Mouse (Mus musculus): Measurements from ENCODE around the gene Gtpbp2. TPM values are rescaled to one million over a fixed set of nuclear protein-coding genes. Genes with fewer than 3 reads are reported as not detected.

Gtpbp2 gene
- polyA plus RNA-seq, 1 experiment from 2014 or later = 44.9 TPM

DNA sequence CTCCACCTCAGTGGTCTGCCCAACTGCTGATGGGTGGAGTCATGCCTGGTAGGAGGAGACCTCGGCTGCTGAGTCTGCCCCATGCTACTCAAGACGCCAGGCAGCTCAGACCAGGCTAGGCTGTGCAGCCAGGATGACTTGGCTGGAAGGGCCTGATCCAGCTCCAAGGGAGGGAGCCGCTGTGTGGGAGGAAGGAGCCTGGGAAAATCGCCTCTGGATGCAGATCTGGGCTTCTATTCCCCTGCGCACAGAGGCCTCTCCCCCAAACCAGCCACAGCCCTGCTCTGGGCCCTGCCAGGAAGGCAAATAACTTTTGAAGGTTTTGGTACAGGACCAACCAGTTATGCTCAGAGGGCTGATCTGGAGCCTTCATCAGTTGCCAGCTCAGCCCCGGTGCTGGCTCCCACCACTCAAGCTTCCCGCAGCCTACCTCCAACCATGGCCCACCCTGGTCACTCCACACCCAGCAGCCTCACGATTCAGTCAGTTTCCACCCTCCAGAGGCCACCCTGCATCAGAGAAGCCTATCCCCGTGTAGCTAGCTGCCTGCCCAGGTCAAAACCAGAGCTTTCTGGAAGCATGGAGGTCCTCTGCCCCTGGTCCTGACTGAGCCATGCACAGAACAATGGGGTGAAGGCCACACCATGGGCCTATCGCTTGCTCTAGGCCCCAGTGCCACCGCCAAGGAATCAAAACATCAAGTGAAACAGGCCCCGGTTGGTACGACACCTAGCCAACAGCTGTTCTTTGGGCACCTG is 30.9 kb upstream of the Gtpbp2 start:
- whole genome bisulfite sequencing = 86% methylated on average over 13 of the region's 13 CpGs
- Histone ChIP-seq H3K4me1 (replicated peaks) (no peaks in the 10 kb centered on the region), H3K9ac (peak overlapping the region; percentile 19; the same call in 1 of the 2 replicates), H3K4me2 (no peak overlapping the region), H3K36me3 (peaks cover 54% of the 10 kb centered on the region), H3K27ac (no peak overlapping the region), H3K9me3 (no peaks in the 10 kb centered on the region), H3K4me3 (no peak overlapping the region), H3K27me3 (no peaks in the 10 kb centered on the region)
- ATAC-seq (ENCODE audit: low FRiP score) = no peak

- WGBS = 15% methylated on average over 12 of the region's 12 CpGs
- H3K9ac ChIP-seq = no peak overlapping the region
- ATAC-seq (ENCODE audit: low FRiP score) = peak; percentile 60; the same call in 1 of the 2 replicates
- H3K4me2 ChIP-seq = no peak overlapping the region
- H3K27ac ChIP-seq = no peak overlapping the region
- H3K9me3 ChIP-seq = no peaks in the 10 kb centered on the region
- no peaks in the 10 kb centered on the region for H3K27me3 ChIP-seq
- peaks cover 36% of the 10 kb centered on the region for H3K36me3 ChIP-seq
- no peak overlapping the region for H3K4me3 ChIP-seq
- no peaks in the 10 kb centered on the region for H3K4me1 ChIP-seq (replicated peaks)
Observed at GRCm38 (mm10) chr17:46132058-46132718, 28.6 kb upstream of the Gtpbp2 start.

DNA sequence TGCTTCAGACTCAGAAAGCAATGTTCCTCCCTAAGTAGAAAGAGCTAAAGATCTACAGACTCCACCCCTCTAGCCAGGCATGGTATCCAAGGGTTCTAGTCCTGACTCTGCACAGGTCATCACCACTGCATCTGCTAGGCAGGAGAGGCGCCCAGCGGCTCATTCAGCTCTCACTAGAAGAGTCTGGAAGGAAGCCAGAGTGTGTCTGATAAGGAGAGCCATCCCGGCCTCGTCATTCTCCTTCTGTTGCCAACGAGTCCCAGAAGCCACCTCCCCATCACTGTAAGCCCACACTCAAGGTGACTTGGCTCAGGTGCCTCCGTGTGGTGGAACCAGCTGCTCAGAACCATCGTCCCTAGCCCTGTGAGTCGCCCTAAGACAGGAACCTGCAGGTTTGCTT is 28.0 kb upstream of the Gtpbp2 start:
- no peak overlapping the region for H3K9ac ChIP-seq
- WGBS = 72% methylated on average over 8 of the region's 8 CpGs
- no peak overlapping the region for H3K4me3 ChIP-seq
- ATAC-seq (ENCODE audit: low FRiP score) = no peak
- H3K9me3 ChIP-seq = no peaks in the 10 kb centered on the region
- H3K27ac ChIP-seq = no peak overlapping the region
- no peak overlapping the region for H3K4me2 ChIP-seq
- H3K36me3 ChIP-seq = peaks cover 29% of the 10 kb centered on the region
- no peaks in the 10 kb centered on the region for H3K4me1 ChIP-seq (replicated peaks)
- H3K27me3 ChIP-seq = no peaks in the 10 kb centered on the region

DNA sequence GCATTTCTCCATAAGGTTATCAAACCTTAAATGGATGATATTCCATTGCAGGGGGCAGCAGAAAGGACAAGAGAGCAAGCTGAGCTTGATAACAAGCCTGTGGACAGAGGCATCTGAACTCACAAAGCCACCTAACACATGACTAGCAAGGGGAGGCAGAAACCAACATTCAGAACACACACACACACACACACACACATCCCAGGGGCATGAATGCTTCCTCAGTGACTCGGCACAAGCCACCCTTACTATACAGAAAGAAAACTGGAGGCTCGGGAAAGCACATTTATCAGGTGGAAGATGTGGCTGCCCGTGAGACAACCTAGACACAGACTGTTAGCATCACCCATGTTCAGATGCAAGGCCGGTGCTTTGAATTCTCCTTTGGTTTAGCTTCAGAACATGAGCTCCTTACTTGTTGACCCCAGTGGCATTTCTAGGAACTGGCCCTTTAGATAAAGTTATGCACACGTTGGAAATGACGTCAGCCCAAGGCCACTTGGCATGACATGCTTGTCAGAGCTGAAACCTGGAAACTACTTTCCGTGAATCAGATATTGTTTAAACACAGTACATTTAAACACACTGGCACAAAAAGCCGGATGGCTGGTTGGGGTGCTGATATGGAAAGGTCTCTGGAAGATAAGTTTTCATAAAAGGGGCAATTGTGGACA is 22.1 kb upstream of the Gtpbp2 start:
- H3K36me3 ChIP-seq = peaks cover 4% of the 10 kb centered on the region; the same call in 1 of the 2 replicates
- H3K4me3 ChIP-seq = no peak overlapping the region
- 79% methylated on average over 8 of the region's 8 CpGs for WGBS
- no peaks in the 10 kb centered on the region for H3K9me3 ChIP-seq
- H3K4me1 ChIP-seq (replicated peaks) = peaks cover 13% of the 10 kb centered on the region
- H3K9ac ChIP-seq = no peak overlapping the region
- H3K27ac ChIP-seq = no peak overlapping the region
- no peak overlapping the region for H3K4me2 ChIP-seq
- H3K27me3 ChIP-seq = no peaks in the 10 kb centered on the region
- no peak for ATAC-seq (ENCODE audit: low FRiP score)

GRCm38 (mm10) chr17:46139872-46140271 is 21.0 kb upstream of the Gtpbp2 start:
- Histone ChIP-seq H3K27ac (no peak overlapping the region), H3K4me2 (no peak overlapping the region), H3K36me3 (peaks cover 4% of the 10 kb centered on the region; the same call in 1 of the 2 replicates), H3K9me3 (no peaks in the 10 kb centered on the region), H3K4me3 (no peak overlapping the region), H3K27me3 (no peaks in the 10 kb centered on the region), H3K9ac (no peak overlapping the region), H3K4me1 (replicated peaks) (peaks cover 22% of the 10 kb centered on the region)
- no peak for ATAC-seq (ENCODE audit: low FRiP score)
- 89% methylated on average over 3 of the region's 3 CpGs for WGBS

DNA sequence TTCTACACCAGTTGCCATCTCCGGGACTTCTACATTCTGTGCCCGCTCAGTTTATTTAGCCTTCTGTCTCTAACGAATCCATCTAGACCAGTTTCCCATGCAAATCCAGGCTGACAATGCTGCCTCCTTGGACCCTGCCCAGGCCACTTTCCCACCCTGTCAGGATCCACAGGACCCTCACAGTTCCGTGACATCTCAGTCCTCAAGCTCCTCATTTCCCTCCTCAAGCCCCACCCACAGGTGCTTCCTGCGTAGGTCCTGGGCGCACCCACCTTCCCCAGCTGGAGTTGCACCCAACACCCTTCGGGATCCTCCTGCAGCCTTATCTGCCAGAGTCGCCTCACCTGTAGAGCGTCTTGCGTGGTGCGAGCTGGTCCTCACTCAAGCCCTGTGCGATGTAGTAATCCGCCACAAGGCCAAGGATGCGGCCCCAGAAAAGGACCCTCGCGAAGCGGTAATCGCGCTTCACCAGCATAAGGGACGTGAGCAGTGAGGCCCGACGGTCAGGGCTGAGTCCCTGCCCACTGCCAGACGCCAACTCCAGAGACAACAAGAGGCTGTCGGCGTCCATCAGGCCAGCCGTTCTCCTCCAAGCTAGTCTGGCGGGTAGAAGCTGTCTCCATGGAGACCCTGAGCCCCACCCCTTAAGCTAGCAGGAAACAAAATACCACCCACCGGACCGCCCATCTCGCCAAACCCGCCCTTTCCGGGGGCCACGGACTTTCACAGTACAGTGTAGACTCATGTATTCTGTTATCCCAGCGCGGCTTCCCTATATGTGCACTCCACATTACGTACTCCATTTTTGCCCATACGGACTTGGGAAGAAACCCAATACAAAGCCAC is 17.0 kb upstream of the Gtpbp2 start, which contains the start of gene Rsph9:
Gene Rsph9 (minus strand): TSS at position 639 of the 846 bp plus-strand sequence.
- 7% methylated on average over 37 of the region's 37 CpGs for WGBS
- ATAC-seq (ENCODE audit: low FRiP score) = peak; percentile 89
- H3K4me3 ChIP-seq = peak within 1 kb of the TSS; percentile 47
- peak within 1 kb of the TSS; percentile 69 for H3K9ac ChIP-seq
- H3K36me3 ChIP-seq = peaks cover 35% of the 10 kb centered on the region
- no peaks in the 10 kb centered on the region for H3K27me3 ChIP-seq
- H3K4me1 ChIP-seq (replicated peaks) = peaks cover 22% of the 10 kb centered on the region
- no peaks in the 10 kb centered on the region for H3K9me3 ChIP-seq
- H3K27ac ChIP-seq = peak within 1 kb of the TSS; percentile 53; the same call in 1 of the 2 replicates
- H3K4me2 ChIP-seq = peak within 1 kb of the TSS; percentile 67

DNA sequence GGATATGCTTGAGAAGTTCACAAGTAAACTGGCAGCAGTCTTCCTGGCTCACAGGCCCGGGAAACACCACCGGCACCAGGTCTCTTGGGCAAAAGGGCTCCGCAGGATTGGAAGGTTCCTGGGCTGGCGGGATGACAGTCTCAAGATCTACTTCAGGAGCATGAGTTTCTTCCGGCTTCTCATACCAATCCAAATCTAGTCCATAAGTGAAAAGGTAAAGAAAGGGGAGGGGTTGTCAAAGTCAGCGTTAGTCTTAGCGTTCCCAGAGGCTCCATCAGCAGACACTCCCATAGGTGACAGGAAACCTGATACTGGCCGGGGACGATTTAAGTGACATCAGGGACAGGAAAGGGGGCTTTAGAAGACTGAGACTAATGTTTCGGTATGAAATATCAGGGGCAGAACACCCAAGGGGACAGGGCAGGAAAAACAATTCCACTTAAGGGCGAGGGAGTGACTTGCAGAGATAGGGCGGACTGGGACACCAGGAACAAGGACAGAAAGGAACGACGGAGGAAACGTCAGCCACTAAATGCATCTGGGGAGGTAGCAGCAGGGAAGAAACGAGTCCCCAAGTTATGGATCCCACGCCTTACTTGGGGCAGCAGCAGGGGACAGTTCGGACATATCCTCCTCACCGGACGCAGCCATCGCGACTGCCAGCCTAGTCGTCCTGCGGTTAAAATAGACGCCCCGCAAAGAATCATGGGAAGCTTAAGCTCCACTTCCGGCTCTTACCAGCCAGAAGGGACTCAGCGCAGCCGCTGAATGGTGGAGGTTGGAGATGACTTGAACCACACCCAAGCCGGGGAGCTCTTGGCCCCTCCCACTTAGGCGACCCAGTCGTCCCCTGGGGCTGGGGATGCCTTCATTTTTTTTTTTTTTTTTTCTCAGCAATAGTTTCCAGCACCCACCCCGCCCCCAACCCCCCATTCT is 7.7 kb upstream of the Gtpbp2 start, which contains the start of gene Mad2l1bp:
Gene Mad2l1bp (minus strand): TSS at position 707 of the 936 bp plus-strand sequence.
- H3K27ac ChIP-seq = peak within 1 kb of the TSS; percentile 61; the same call in 1 of the 2 replicates

GRCm38 (mm10) chr17:46154336-46154735 is 6.5 kb upstream of the Gtpbp2 start:
- Histone ChIP-seq H3K4me3 (no peak overlapping the region), H3K27ac (no peak overlapping the region), H3K4me2 (no peak overlapping the region), H3K4me1 (replicated peaks) (peaks cover 17% of the 10 kb centered on the region), H3K27me3 (no peaks in the 10 kb centered on the region), H3K9ac (no peak overlapping the region), H3K9me3 (no peaks in the 10 kb centered on the region), H3K36me3 (no peaks in the 10 kb centered on the region)
- ATAC-seq (ENCODE audit: low FRiP score) = no peak
- 96% methylated on average over 3 of the region's 3 CpGs for WGBS

More for the DNA sequence above, 7.7 kb upstream of the Gtpbp2 start, which contains the start of gene Mad2l1bp:
- WGBS = 8% methylated on average over 33 of the region's 33 CpGs
- Histone ChIP-seq H3K36me3 (peaks cover 8% of the 10 kb centered on the region), H3K9ac (peak within 1 kb of the TSS; percentile 81), H3K9me3 (no peaks in the 10 kb centered on the region), H3K27me3 (no peaks in the 10 kb centered on the region), H3K4me1 (replicated peaks) (peaks cover 17% of the 10 kb centered on the region), H3K4me2 (peak within 1 kb of the TSS; percentile 81), H3K4me3 (peak within 1 kb of the TSS; percentile 61)
- ATAC-seq (ENCODE audit: low FRiP score) = peak; percentile 90

- 90% methylated on average over 5 of the region's 5 CpGs for WGBS
Observed at GRCm38 (mm10) chr17:46156680-46157079, 4.2 kb upstream of the Gtpbp2 start.

DNA sequence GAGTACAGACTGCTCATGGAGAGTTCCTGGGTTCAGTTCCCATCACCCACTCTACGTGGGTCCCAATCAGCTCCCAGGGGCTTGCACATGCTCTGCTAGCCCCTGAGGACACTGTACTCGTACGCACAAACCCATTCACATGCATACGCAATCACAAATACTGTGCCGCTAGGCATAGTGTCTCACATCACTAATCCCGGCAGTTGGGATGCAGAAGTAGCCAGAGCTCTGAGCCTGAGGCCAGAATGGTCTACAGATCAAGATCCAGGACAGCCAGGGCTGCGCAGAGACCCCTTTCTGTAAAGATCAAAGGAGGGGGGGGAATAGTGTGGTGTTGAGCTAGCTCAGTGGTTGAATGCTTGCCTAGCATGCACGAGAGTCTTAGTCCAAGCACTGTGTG is 3.7 kb upstream of the Gtpbp2 start:
- 89% methylated on average over 8 of the region's 8 CpGs for WGBS
- H3K27ac ChIP-seq = no peak overlapping the region
- no peak overlapping the region for H3K9ac ChIP-seq
- no peaks in the 10 kb centered on the region for H3K36me3 ChIP-seq
- no peak for ATAC-seq (ENCODE audit: low FRiP score)
- H3K9me3 ChIP-seq = no peaks in the 10 kb centered on the region
- peaks cover 23% of the 10 kb centered on the region for H3K4me1 ChIP-seq (replicated peaks)
- H3K27me3 ChIP-seq = no peaks in the 10 kb centered on the region
- H3K4me2 ChIP-seq = no peak overlapping the region
- no peak overlapping the region for H3K4me3 ChIP-seq

More at GRCm38 (mm10) chr17:46156680-46157079, 4.2 kb upstream of the Gtpbp2 start:
- H3K27me3 ChIP-seq = no peaks in the 10 kb centered on the region
- peaks cover 23% of the 10 kb centered on the region for H3K4me1 ChIP-seq (replicated peaks)
- no peak for ATAC-seq (ENCODE audit: low FRiP score)
- no peaks in the 10 kb centered on the region for H3K36me3 ChIP-seq
- no peak overlapping the region for H3K27ac ChIP-seq
- no peak overlapping the region for H3K4me2 ChIP-seq
- H3K9ac ChIP-seq = no peak overlapping the region
- H3K4me3 ChIP-seq = no peak overlapping the region
- H3K9me3 ChIP-seq = no peaks in the 10 kb centered on the region

GRCm38 (mm10) chr17:46159236-46159635 is 1.6 kb upstream of the Gtpbp2 start:
- no peak for ATAC-seq (ENCODE audit: low FRiP score)
- Histone ChIP-seq H3K36me3 (peaks cover 10% of the 10 kb centered on the region), H3K27me3 (no peaks in the 10 kb centered on the region), H3K4me1 (replicated peaks) (peaks cover 27% of the 10 kb centered on the region), H3K27ac (no peak overlapping the region), H3K4me2 (no peak overlapping the region; the same call in 1 of the 2 replicates), H3K9me3 (no peaks in the 10 kb centered on the region), H3K4me3 (no peak overlapping the region), H3K9ac (0 out of 2 replicates have a peak overlapping the region, but pooled peaks have one; percentile 56)
- WGBS = 61% methylated on average over 2 of the region's 2 CpGs

All from hindbrain, embryonic 13.5 days (tissue).